Mouse (Mus musculus) heart, postnatal 25 days (tissue): ENCODE measurements around the gene Prepl. TPM values are rescaled to one million over a fixed set of nuclear protein-coding genes. Genes with fewer than 3 reads are reported as not detected.

Experiments used
- DNase-seq: peaks from one replicate; pipeline ENCODE4 v3.0.0; 2022; ENCODE audit warnings: low spot score
- intact Hi-C: fragments of 180-260 bp; cut with DNase I; formaldehyde crosslinking; loops from one replicate; pipeline ENCODE4 v1.15.1; 2025
- total RNA-seq, 2 experiments: library from RNA; stranded (reverse); gene quantifications; 2 replicates each; pipeline ENCODE4 v1.2.3; 2021

Prepl gene
- 100 to 1,000 TPM; 147 to 152 TPM for total RNA-seq

- peak; percentile 93 for DNase-seq
- intact Hi-C loops, result loop anchor here (5.0 kb wide), 3 partner anchors 133 to 298 kb away; partner anchors contain the start of genes Lrpprc and Ppm1b
Observed at GRCm38 (mm10) chr17:85090120-85091099, at the start of gene Prepl, which contains the start of gene Camkmt. Gene Prepl, minus strand, starts transcription at chr17:85090241. Gene Camkmt, plus strand, starts transcription at chr17:85090552.

- intact Hi-C loops, result no loop called here
- no peak for DNase-seq
Observed at GRCm38 (mm10) chr17:85138393-85138792, 48.4 kb upstream of the Prepl start.

- intact Hi-C loops, result loop anchor here (2.0 to 5.0 kb wide), 2 partner anchors 71 to 516 kb away; no protein-coding TSS in a partner anchor
- no peak for DNase-seq
Observed at GRCm38 (mm10) chr17:85116643-85117042, 26.6 kb upstream of the Prepl start.

- intact Hi-C loops, result no loop called here
- DNase-seq, result no peak
Observed at GRCm38 (mm10) chr17:85113441-85113840, 23.4 kb upstream of the Prepl start.

- DNase-seq, result no peak
- intact Hi-C loops, result no loop called here
Observed at GRCm38 (mm10) chr17:85110640-85111039, 20.6 kb upstream of the Prepl start.

- no peak for DNase-seq
- intact Hi-C loops, result no loop called here
Observed at GRCm38 (mm10) chr17:85103310-85103709, 13.3 kb upstream of the Prepl start.

- intact Hi-C loops, result no loop called here
- DNase-seq, result no peak
Observed at GRCm38 (mm10) chr17:85101751-85102150, 11.7 kb upstream of the Prepl start.

GRCm38 (mm10) chr17:85100232-85100631, 10.2 kb upstream of the Prepl start:
- no peak for DNase-seq
- intact Hi-C loops, result no loop called here

GRCm38 (mm10) chr17:85098677-85099323, 8.8 kb upstream of the Prepl start:
- intact Hi-C loops, result no loop called here
- DNase-seq, result no peak

GRCm38 (mm10) chr17:85096396-85096795, 6.4 kb upstream of the Prepl start:
- no peak for DNase-seq
- intact Hi-C loops, result no loop called here

GRCm38 (mm10) chr17:85091762-85092161, 1.7 kb upstream of the Prepl start:
- DNase-seq, result no peak
- intact Hi-C loops, result loop anchor here (5.0 kb wide), 3 partner anchors 134 to 299 kb away; partner anchors contain the start of genes Lrpprc and Ppm1b

- no peak for DNase-seq
- intact Hi-C loops, result loop anchor here (5.0 kb wide), 3 partner anchors 132 to 297 kb away; partner anchors contain the start of genes Lrpprc and Ppm1b
Observed at GRCm38 (mm10) chr17:85089621-85090020, 420 bp downstream of the Prepl start.

GRCm38 (mm10) chr17:85089011-85089410, 1.0 kb downstream of the Prepl start:
- intact Hi-C loops, result no loop called here

GRCm38 (mm10) chr17:85088401-85088800, 1.6 kb downstream of the Prepl start:
- intact Hi-C loops, result no loop called here
- no peak for DNase-seq

More at GRCm38 (mm10) chr17:85089011-85089410, 1.0 kb downstream of the Prepl start:
- DNase-seq, result no peak

GRCm38 (mm10) chr17:85087591-85087990, 2.5 kb downstream of the Prepl start:
- intact Hi-C loops, result no loop called here
- no peak for DNase-seq

- intact Hi-C loops, result no loop called here
- DNase-seq, result no peak
Observed at GRCm38 (mm10) chr17:85086501-85086900, 3.5 kb downstream of the Prepl start.

- intact Hi-C loops, result no loop called here
- DNase-seq, result no peak
Observed at GRCm38 (mm10) chr17:85085335-85085734, 4.7 kb downstream of the Prepl start.

GRCm38 (mm10) chr17:85080781-85081180, 9.3 kb downstream of the Prepl start:
- DNase-seq, result no peak
- intact Hi-C loops, result no loop called here

- intact Hi-C loops, result no loop called here
Observed at GRCm38 (mm10) chr17:85079276-85079675, 10.8 kb downstream of the Prepl start.

GRCm38 (mm10) chr17:85074083-85074482, 16.0 kb downstream of the Prepl start:
- intact Hi-C loops, result no loop called here
- no peak for DNase-seq

More at GRCm38 (mm10) chr17:85079276-85079675, 10.8 kb downstream of the Prepl start:
- no peak for DNase-seq
